Mouse (Mus musculus) testis, adult 2 months (tissue): ENCODE measurements around the gene Gm17545. TPM values are rescaled to one million over a fixed set of nuclear protein-coding genes. Genes with fewer than 3 reads are reported as not detected.

Experiments
- H3K27ac ChIP-seq: fragments of 200-500 bp; 2 replicates; pipeline ENCODE4 v1.5.1; 2012; ENCODE audit warnings: low read depth, low read length; ENCODE audit not compliant: control insufficient read depth, insufficient read depth
- H3K27me3 ChIP-seq: fragments of 200-500 bp; 2 replicates; pipeline ENCODE4 v1.6.1; 2012; ENCODE audit warnings: mild to moderate bottlenecking, low read length, moderate library complexity; ENCODE audit not compliant: control insufficient read depth, insufficient read depth
- H3K36me3 ChIP-seq: fragments of 200-500 bp; 2 replicates; pipeline ENCODE4 v1.6.1; 2012; ENCODE audit warnings: mild to moderate bottlenecking, low read length; ENCODE audit not compliant: control insufficient read depth, insufficient read depth
- H3K4me1 ChIP-seq: fragments of 200-500 bp; 2 replicates; pipeline ENCODE4 v1.6.1; 2012; ENCODE audit warnings: low read length; ENCODE audit not compliant: control insufficient read depth, insufficient read depth
- H3K4me3 ChIP-seq: fragments of 200-500 bp; 2 replicates; pipeline ENCODE4 v1.5.1; 2012; ENCODE audit warnings: low read depth, mild to moderate bottlenecking, low read length, moderate library complexity, mixed read lengths; ENCODE audit not compliant: control insufficient read depth
- CTCF ChIP-seq: fragments of 200-500 bp; IDR thresholded peaks from 2 replicates; pipeline ENCODE4 v1.5.1; 2012; ENCODE audit warnings: low read depth, mild to moderate bottlenecking, inconsistent platforms, low read length, moderate library complexity; ENCODE audit not compliant: control insufficient read depth, insufficient read depth, insufficient replicate concordance
- POLR2A ChIP-seq: fragments of 200-500 bp; IDR thresholded peaks from 2 replicates; pipeline ENCODE4 v1.6.1; 2012; ENCODE audit warnings: low read depth, mild to moderate bottlenecking, inconsistent platforms, low read length, moderate library complexity; ENCODE audit not compliant: control insufficient read depth
- polyA plus RNA-seq: library from polyadenylated mRNA; depleted of rRNA; stranded (reverse); fragments of >200 nt; gene quantifications from 2 replicates; pipeline ENCODE4 v1.2.3, GENCODE M21; 2012

Gm17545 gene
- polyA plus RNA-seq, 1 experiment: not detected

- no peak overlapping the region for H3K4me3 ChIP-seq
- TF ChIP-seq CTCF: no peak
- no peak for TF ChIP-seq POLR2A
- no peaks in the 10 kb centered on the region for H3K27me3 ChIP-seq
- H3K36me3 ChIP-seq: no peaks in the 10 kb centered on the region
- H3K27ac ChIP-seq: peak overlapping the region; percentile 21; the same call in 1 of the 2 replicates
- peaks cover 4% of the 10 kb centered on the region; the same call in 1 of the 2 replicates for H3K4me1 ChIP-seq
These were observed 34.2 kb upstream of the Gm17545 start for GRCm38 (mm10) chr9:22419877-22420276.

- Histone ChIP-seq H3K4me1 (peaks cover 4% of the 10 kb centered on the region; the same call in 1 of the 2 replicates), H3K36me3 (no peaks in the 10 kb centered on the region), H3K4me3 (no peak overlapping the region), H3K27ac (no peak overlapping the region), H3K27me3 (no peaks in the 10 kb centered on the region)
- no peak for TF ChIP-seq CTCF
- TF ChIP-seq POLR2A: no peak
These were observed 33.6 kb upstream of the Gm17545 start for GRCm38 (mm10) chr9:22420491-22420890.

- Histone ChIP-seq H3K36me3 (no peaks in the 10 kb centered on the region; the same call in 1 of the 2 replicates), H3K27ac (no peak overlapping the region), H3K4me1 (peaks cover 4% of the 10 kb centered on the region; the same call in 1 of the 2 replicates), H3K4me3 (no peak overlapping the region), H3K27me3 (no peaks in the 10 kb centered on the region)
- TF ChIP-seq CTCF (no peak), POLR2A (no peak)
These were observed 31.5 kb upstream of the Gm17545 start for GRCm38 (mm10) chr9:22422559-22422958.

- TF ChIP-seq CTCF: no peak
- TF ChIP-seq POLR2A: no peak
- Histone ChIP-seq H3K36me3 (no peaks in the 10 kb centered on the region; the same call in 1 of the 2 replicates), H3K4me1 (no peaks in the 10 kb centered on the region), H3K27me3 (no peaks in the 10 kb centered on the region), H3K4me3 (no peak overlapping the region), H3K27ac (no peak overlapping the region)
These were observed 30.6 kb upstream of the Gm17545 start for GRCm38 (mm10) chr9:22423507-22423906.

- H3K4me3 ChIP-seq: no peak overlapping the region
- no peaks in the 10 kb centered on the region for H3K27me3 ChIP-seq
- H3K27ac ChIP-seq: no peak overlapping the region
- H3K4me1 ChIP-seq: no peaks in the 10 kb centered on the region
- TF ChIP-seq POLR2A (no peak), CTCF (no peak)
- H3K36me3 ChIP-seq: no peaks in the 10 kb centered on the region; the same call in 1 of the 2 replicates
These were observed 29.9 kb upstream of the Gm17545 start for GRCm38 (mm10) chr9:22424196-22424595.

GRCm38 (mm10) chr9:22424719-22425118, 29.4 kb upstream of the Gm17545 start:
- Histone ChIP-seq H3K4me3 (no peak overlapping the region), H3K4me1 (no peaks in the 10 kb centered on the region), H3K27me3 (no peaks in the 10 kb centered on the region), H3K36me3 (no peaks in the 10 kb centered on the region; the same call in 1 of the 2 replicates), H3K27ac (peak overlapping the region; percentile 39; the same call in 1 of the 2 replicates)
- no peak for TF ChIP-seq CTCF
- TF ChIP-seq POLR2A: no peak

- no peaks in the 10 kb centered on the region for H3K27me3 ChIP-seq
- H3K4me3 ChIP-seq: no peak overlapping the region
- no peaks in the 10 kb centered on the region; the same call in 1 of the 2 replicates for H3K36me3 ChIP-seq
- no peaks in the 10 kb centered on the region for H3K4me1 ChIP-seq
- TF ChIP-seq CTCF (no peak), POLR2A (no peak)
- H3K27ac ChIP-seq: no peak overlapping the region
These were observed 25.9 kb upstream of the Gm17545 start for GRCm38 (mm10) chr9:22428028-22428665.
